Mouse (Mus musculus) forebrain, embryonic 16.5 days (tissue): ENCODE data around the gene Med24. TPM values are rescaled to one million over a fixed set of nuclear protein-coding genes. Genes with fewer than 3 reads are reported as not detected.

Experiments used
- polyA plus RNA-seq: library from polyadenylated mRNA; unstranded; fragments of >200 nt; fragmentation: Nextera tagmentation; extraction: Ambion mirVana; gene quantifications from 2 replicates; pipeline ENCODE4 v1.2.1, GENCODE M21; 2015

The Med24 gene
- polyA plus RNA-seq, 1 experiment from 2014 or later, result 93.7 TPM

Other genes starting within 250 kb of the Med24 start
- gene Ikzf3, start 183.4 kb downstream of the Med24 start, polyA plus RNA-seq, result not detected in 2 replicates
- gene Zpbp2, start 178.3 kb downstream of the Med24 start, polyA plus RNA-seq, result 0.25 TPM in 1 of 2 replicates, not detected in the other
- 122 and 127 TPM in 2 replicates for gene Ormdl3, start 142.1 kb downstream of the Med24 start, polyA plus RNA-seq
- not detected in 2 replicates for gene Lrrc3c, start 131.1 kb downstream of the Med24 start, polyA plus RNA-seq
- gene Gm12355, start 103.8 kb downstream of the Med24 start, polyA plus RNA-seq, result 0.61 and 1.0 TPM in 2 replicates
- not detected in 2 replicates for gene Gsdma3, start 103.1 kb downstream of the Med24 start, polyA plus RNA-seq
- not detected in 2 replicates for gene Gsdma2, start 82.7 kb downstream of the Med24 start, polyA plus RNA-seq
- gene Gsdma, start 65.1 kb downstream of the Med24 start, polyA plus RNA-seq, result not detected in 2 replicates
- 197 and 201 TPM in 2 replicates for gene Psmd3, start 46.9 kb downstream of the Med24 start, polyA plus RNA-seq
- gene Csf3, start 28.2 kb downstream of the Med24 start, polyA plus RNA-seq, result not detected in 2 replicates
- gene Thra, start 11.2 kb upstream of the Med24 start, polyA plus RNA-seq, result 177 and 182 TPM in 2 replicates
- gene Nr1d1, start 45.9 kb upstream of the Med24 start, polyA plus RNA-seq, result 3.8 and 4.0 TPM in 2 replicates
- 27.7 and 32.0 TPM in 2 replicates for gene Msl1, start 66.1 kb upstream of the Med24 start, polyA plus RNA-seq
- 52.5 and 54.6 TPM in 2 replicates for gene Casc3, start 75.5 kb upstream of the Med24 start, polyA plus RNA-seq
- 4.5 and 7.3 TPM in 2 replicates for gene Rapgefl1, start 107.3 kb upstream of the Med24 start, polyA plus RNA-seq
- gene Wipf2, start 134.2 kb upstream of the Med24 start, polyA plus RNA-seq, result 4.6 and 5.1 TPM in 2 replicates
- gene Cdc6, start 178.4 kb upstream of the Med24 start, polyA plus RNA-seq, result 10.3 and 10.9 TPM in 2 replicates
- 9.5 and 10.6 TPM in 2 replicates for gene Rara, start 198.4 kb upstream of the Med24 start, polyA plus RNA-seq